Mouse (Mus musculus): Measurements from ENCODE around the gene Dpysl5. TPM values are rescaled to one million over a fixed set of nuclear protein-coding genes. Genes with fewer than 3 reads are reported as not detected.
A peak's percentile ranks its signal among the peaks of the same experiment; 100 is the strongest.

Gene Dpysl5
- polyA plus RNA-seq, 1 experiment from 2014 or later, result 4.4 TPM

GRCm38 (mm10) chr5:30726151-30726693 lies 14.9 kb downstream of the Dpysl5 start:
- no peak overlapping the region for H3K4me2 ChIP-seq
- H3K4me3 ChIP-seq, result no peak overlapping the region
- ATAC-seq (ENCODE audit: insufficient number of reproducible peaks, low FRiP score), result no peak
- WGBS, result 89% methylated on average over 5 of the region's 5 CpGs
- H3K9me3 ChIP-seq (replicated peaks), result 0 out of 2 replicates have a peak, but pooled peaks cover 3% of the 10 kb centered on the region
- no peak overlapping the region for H3K27ac ChIP-seq (ENCODE audit: poor library complexity, severe bottlenecking)
- H3K36me3 ChIP-seq, result no peaks in the 10 kb centered on the region
- H3K27me3 ChIP-seq (replicated peaks), result 0 out of 2 replicates have a peak, but pooled peaks cover 4% of the 10 kb centered on the region
- H3K4me1 ChIP-seq (replicated peaks), result peaks cover 8% of the 10 kb centered on the region; the same call in 1 of the 2 replicates
- no peak overlapping the region for H3K9ac ChIP-seq

- H3K27me3 ChIP-seq (replicated peaks), result peaks cover 8% of the 10 kb centered on the region; the same call in 1 of the 2 replicates
- no peak overlapping the region for H3K4me3 ChIP-seq
- H3K9ac ChIP-seq, result no peak overlapping the region
- H3K4me2 ChIP-seq, result no peak overlapping the region
- H3K27ac ChIP-seq (ENCODE audit: poor library complexity, severe bottlenecking), result no peak overlapping the region
- no peak for ATAC-seq (ENCODE audit: insufficient number of reproducible peaks, low FRiP score)
- peaks cover 21% of the 10 kb centered on the region for H3K4me1 ChIP-seq (replicated peaks)
- no peaks in the 10 kb centered on the region for H3K9me3 ChIP-seq (replicated peaks)
- WGBS, result 83% methylated on average over 7 of the region's 7 CpGs
- H3K36me3 ChIP-seq, result no peaks in the 10 kb centered on the region
Measured at GRCm38 (mm10) chr5:30732511-30732910, 21.1 kb downstream of the Dpysl5 start.

GRCm38 (mm10) chr5:30734666-30735065 lies 23.3 kb downstream of the Dpysl5 start:
- peaks cover 8% of the 10 kb centered on the region; the same call in 1 of the 2 replicates for H3K27me3 ChIP-seq (replicated peaks)
- no peaks in the 10 kb centered on the region for H3K9me3 ChIP-seq (replicated peaks)
- 34% methylated on average over 4 of the region's 4 CpGs for WGBS
- no peak overlapping the region for H3K4me3 ChIP-seq
- no peak for ATAC-seq (ENCODE audit: insufficient number of reproducible peaks, low FRiP score)
- no peaks in the 10 kb centered on the region for H3K36me3 ChIP-seq
- H3K4me1 ChIP-seq (replicated peaks), result peaks cover 36% of the 10 kb centered on the region
- no peak overlapping the region for H3K9ac ChIP-seq
- H3K27ac ChIP-seq (ENCODE audit: poor library complexity, severe bottlenecking), result no peak overlapping the region
- H3K4me2 ChIP-seq, result no peak overlapping the region

GRCm38 (mm10) chr5:30738127-30738828 lies 26.9 kb downstream of the Dpysl5 start:
- peak overlapping the region; percentile 54 for H3K4me2 ChIP-seq
- WGBS, result 10% methylated on average over 10 of the region's 10 CpGs
- H3K9ac ChIP-seq, result no peak overlapping the region
- H3K9me3 ChIP-seq (replicated peaks), result no peaks in the 10 kb centered on the region
- H3K27ac ChIP-seq (ENCODE audit: poor library complexity, severe bottlenecking), result no peak overlapping the region
- 0 out of 2 replicates have a peak overlapping the region, but pooled peaks have one; percentile 1 for H3K4me3 ChIP-seq
- peak; percentile 42; the same call in 1 of the 2 replicates for ATAC-seq (ENCODE audit: insufficient number of reproducible peaks, low FRiP score)
- H3K27me3 ChIP-seq (replicated peaks), result peaks cover 8% of the 10 kb centered on the region; the same call in 1 of the 2 replicates
- peaks cover 35% of the 10 kb centered on the region for H3K4me1 ChIP-seq (replicated peaks)
- H3K36me3 ChIP-seq, result no peaks in the 10 kb centered on the region

GRCm38 (mm10) chr5:30739595-30739994 lies 28.2 kb downstream of the Dpysl5 start:
- 60% methylated on average over 8 of the region's 8 CpGs for WGBS
- Histone ChIP-seq H3K4me2 (no peak overlapping the region), H3K4me1 (replicated peaks) (peaks cover 29% of the 10 kb centered on the region)

GRCm38 (mm10) chr5:30749582-30750311 lies 38.4 kb downstream of the Dpysl5 start:
- 78% methylated on average over 12 of the region's 12 CpGs for WGBS
- H3K9me3 ChIP-seq (replicated peaks), result no peaks in the 10 kb centered on the region
- H3K4me1 ChIP-seq (replicated peaks), result peaks cover 14% of the 10 kb centered on the region
- peaks cover 4% of the 10 kb centered on the region; the same call in 1 of the 2 replicates for H3K27me3 ChIP-seq (replicated peaks)
- ATAC-seq (ENCODE audit: insufficient number of reproducible peaks, low FRiP score), result no peak
- H3K4me2 ChIP-seq, result no peak overlapping the region
- no peak overlapping the region for H3K27ac ChIP-seq (ENCODE audit: poor library complexity, severe bottlenecking)
- H3K36me3 ChIP-seq, result no peaks in the 10 kb centered on the region
- no peak overlapping the region for H3K4me3 ChIP-seq
- no peak overlapping the region for H3K9ac ChIP-seq

More at GRCm38 (mm10) chr5:30739595-30739994, 28.2 kb downstream of the Dpysl5 start:
- no peak for ATAC-seq (ENCODE audit: insufficient number of reproducible peaks, low FRiP score)
- Histone ChIP-seq H3K36me3 (no peaks in the 10 kb centered on the region), H3K27ac (ENCODE audit: poor library complexity, severe bottlenecking) (no peak overlapping the region), H3K27me3 (replicated peaks) (peaks cover 8% of the 10 kb centered on the region; the same call in 1 of the 2 replicates), H3K9ac (no peak overlapping the region), H3K9me3 (replicated peaks) (no peaks in the 10 kb centered on the region), H3K4me3 (no peak overlapping the region)

- H3K4me2 ChIP-seq, result no peak overlapping the region
- no peaks in the 10 kb centered on the region for H3K36me3 ChIP-seq
- ATAC-seq (ENCODE audit: insufficient number of reproducible peaks, low FRiP score), result no peak
- WGBS, result 56% methylated on average over 5 of the region's 5 CpGs
- H3K4me3 ChIP-seq, result no peak overlapping the region
- H3K9me3 ChIP-seq (replicated peaks), result no peaks in the 10 kb centered on the region
- H3K27me3 ChIP-seq (replicated peaks), result peaks cover 4% of the 10 kb centered on the region; the same call in 1 of the 2 replicates
- no peak overlapping the region for H3K9ac ChIP-seq
- no peak overlapping the region for H3K27ac ChIP-seq (ENCODE audit: poor library complexity, severe bottlenecking)
- H3K4me1 ChIP-seq (replicated peaks), result peaks cover 14% of the 10 kb centered on the region
Measured at GRCm38 (mm10) chr5:30751071-30751470, 39.7 kb downstream of the Dpysl5 start.

GRCm38 (mm10) chr5:30753128-30753527 lies 41.8 kb downstream of the Dpysl5 start:
- H3K9me3 ChIP-seq (replicated peaks), result no peaks in the 10 kb centered on the region
- peaks cover 14% of the 10 kb centered on the region for H3K4me1 ChIP-seq (replicated peaks)
- H3K27me3 ChIP-seq (replicated peaks), result peaks cover 4% of the 10 kb centered on the region; the same call in 1 of the 2 replicates
- H3K36me3 ChIP-seq, result no peaks in the 10 kb centered on the region
- H3K9ac ChIP-seq, result no peak overlapping the region
- H3K27ac ChIP-seq (ENCODE audit: poor library complexity, severe bottlenecking), result no peak overlapping the region
- 77% methylated on average over 4 of the region's 4 CpGs for WGBS
- no peak overlapping the region for H3K4me3 ChIP-seq
- ATAC-seq (ENCODE audit: insufficient number of reproducible peaks, low FRiP score), result no peak
- no peak overlapping the region for H3K4me2 ChIP-seq

GRCm38 (mm10) chr5:30755215-30755614 lies 43.9 kb downstream of the Dpysl5 start:
- no peak overlapping the region for H3K9ac ChIP-seq
- 52% methylated on average over 5 of the region's 5 CpGs for WGBS

GRCm38 (mm10) chr5:30762815-30763510 lies 51.6 kb downstream of the Dpysl5 start:
- H3K4me1 ChIP-seq (replicated peaks), result peaks cover 23% of the 10 kb centered on the region
- 80% methylated on average over 14 of the region's 14 CpGs for WGBS
- H3K9ac ChIP-seq, result no peak overlapping the region
- no peak for ATAC-seq (ENCODE audit: insufficient number of reproducible peaks, low FRiP score)
- H3K27ac ChIP-seq (ENCODE audit: poor library complexity, severe bottlenecking), result no peak overlapping the region
- no peaks in the 10 kb centered on the region for H3K9me3 ChIP-seq (replicated peaks)
- no peak overlapping the region for H3K4me3 ChIP-seq
- H3K36me3 ChIP-seq, result no peaks in the 10 kb centered on the region
- no peak overlapping the region for H3K4me2 ChIP-seq
- H3K27me3 ChIP-seq (replicated peaks), result no peaks in the 10 kb centered on the region

More at GRCm38 (mm10) chr5:30755215-30755614, 43.9 kb downstream of the Dpysl5 start:
- Histone ChIP-seq H3K9me3 (replicated peaks) (no peaks in the 10 kb centered on the region), H3K4me2 (no peak overlapping the region), H3K27ac (ENCODE audit: poor library complexity, severe bottlenecking) (no peak overlapping the region), H3K4me3 (no peak overlapping the region), H3K4me1 (replicated peaks) (no peaks in the 10 kb centered on the region), H3K27me3 (replicated peaks) (peaks cover 4% of the 10 kb centered on the region; the same call in 1 of the 2 replicates), H3K36me3 (no peaks in the 10 kb centered on the region)
- no peak for ATAC-seq (ENCODE audit: insufficient number of reproducible peaks, low FRiP score)
